Mouse (Mus musculus) thymus, postnatal 14 days (tissue): Measurements from ENCODE around the gene Tnfrsf1a.
"Not testable (repeated sequence)": the region's sequence is repeated elsewhere in the genome, so short reads cannot be mapped to it uniquely, and the experiment has no call there.

Experiments
- DNase-seq: peaks from one replicate; pipeline ENCODE4 v3.0.0; 2021

The Tnfrsf1a gene

GRCm38 (mm10) chr6:125348721-125349574 is at the start of gene Tnfrsf1a:
TSS of gene Tnfrsf1a (plus strand) at chr6:125349362.
- DNase-seq = peak; percentile 44

GRCm38 (mm10) chr6:125300982-125301381 is 48.2 kb upstream of the Tnfrsf1a start:
- no peak for DNase-seq

- DNase-seq = peak; percentile 49
These were observed 46.8 kb upstream of the Tnfrsf1a start for GRCm38 (mm10) chr6:125302231-125302982.

- DNase-seq = no peak
These were observed 45.9 kb upstream of the Tnfrsf1a start for GRCm38 (mm10) chr6:125303242-125303641.

GRCm38 (mm10) chr6:125304408-125304807 is 44.8 kb upstream of the Tnfrsf1a start:
- not testable (repeated sequence) for DNase-seq

GRCm38 (mm10) chr6:125305465-125305864 is 43.7 kb upstream of the Tnfrsf1a start:
- DNase-seq = no peak

GRCm38 (mm10) chr6:125307091-125307490 is 42.1 kb upstream of the Tnfrsf1a start:
- DNase-seq = no peak

GRCm38 (mm10) chr6:125308921-125309320 is 40.2 kb upstream of the Tnfrsf1a start:
- no peak for DNase-seq

- no peak for DNase-seq
These were observed 39.8 kb upstream of the Tnfrsf1a start for GRCm38 (mm10) chr6:125309406-125309805.

- DNase-seq = no peak
These were observed 37.0 kb upstream of the Tnfrsf1a start for GRCm38 (mm10) chr6:125312171-125312570.

- no peak for DNase-seq
These were observed 36.4 kb upstream of the Tnfrsf1a start for GRCm38 (mm10) chr6:125312581-125313355.

GRCm38 (mm10) chr6:125313546-125314230 is 35.5 kb upstream of the Tnfrsf1a start, which contains the start of gene Ltbr:
TSS of gene Ltbr (minus strand) at chr6:125313885.
- peak; percentile 41 for DNase-seq

- DNase-seq = no peak
These were observed 35.0 kb upstream of the Tnfrsf1a start for GRCm38 (mm10) chr6:125314231-125314563.

GRCm38 (mm10) chr6:125314746-125315145 is 34.4 kb upstream of the Tnfrsf1a start:
- no peak for DNase-seq

- DNase-seq = no peak
These were observed 32.1 kb upstream of the Tnfrsf1a start for GRCm38 (mm10) chr6:125317077-125317476.

- no peak for DNase-seq
These were observed 29.9 kb upstream of the Tnfrsf1a start for GRCm38 (mm10) chr6:125318981-125319918.

- DNase-seq = no peak
These were observed 29.3 kb upstream of the Tnfrsf1a start for GRCm38 (mm10) chr6:125319919-125320296.

GRCm38 (mm10) chr6:125320323-125320722 is 28.8 kb upstream of the Tnfrsf1a start, which contains the start of gene Scnn1a:
TSS of gene Scnn1a (plus strand) at chr6:125320659.
- DNase-seq = no peak

- DNase-seq = no peak
These were observed 27.9 kb upstream of the Tnfrsf1a start for GRCm38 (mm10) chr6:125321114-125321855.

- no peak for DNase-seq
These were observed 26.4 kb upstream of the Tnfrsf1a start for GRCm38 (mm10) chr6:125322794-125323193.

GRCm38 (mm10) chr6:125323547-125323946 is 25.6 kb upstream of the Tnfrsf1a start:
- DNase-seq = no peak
